Mouse (Mus musculus) layer of hippocampus, adult 18-20 months (tissue): ENCODE results near the gene Mxra8. TPM values are rescaled to one million over a fixed set of nuclear protein-coding genes. Genes with fewer than 3 reads are reported as not detected.
A peak's percentile ranks its signal among the peaks of the same experiment; 100 is the strongest.

Experiments
- DNase-seq, 2 experiments: peaks; one replicate each; pipeline ENCODE4 v3.0.0; 2022; ENCODE audit warnings: low spot score in 2 of 2
- microRNA-seq, 2 experiments: library from miRNA; unstranded; fragments of <30 nt; microRNA quantifications; one replicate each; pipeline ENCODE4 v1.2.0; 2021
- total RNA-seq, 2 experiments: library from RNA; stranded (reverse); gene quantifications; 2 replicates each; pipeline ENCODE4 v1.2.3; 2021

Gene Mxra8
- total RNA-seq, 2 experiments from 2014 or later, result 5.6 to 6.9 TPM

DNA sequence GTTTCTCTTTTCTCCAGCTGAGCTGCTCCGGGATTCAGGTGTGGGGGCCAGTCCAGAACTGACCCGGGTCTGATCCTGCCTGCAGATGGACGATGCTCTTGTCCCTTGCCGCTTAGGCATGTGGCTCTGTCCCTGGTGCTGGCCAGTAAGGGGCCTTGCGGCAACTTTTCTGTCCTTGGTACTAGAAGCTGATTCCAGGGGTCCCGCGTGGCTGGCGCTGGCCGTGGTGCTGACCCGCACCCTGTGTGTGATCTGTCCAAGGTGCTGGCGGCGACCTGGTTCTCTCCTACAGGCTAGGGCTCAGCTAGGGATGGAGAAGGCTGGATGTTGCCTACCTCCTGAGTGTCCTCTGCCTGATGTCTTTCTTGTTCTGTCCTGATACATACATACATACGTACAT lies 19.8 kb downstream of the Mxra8 start:
- DNase-seq, result no peak

DNA sequence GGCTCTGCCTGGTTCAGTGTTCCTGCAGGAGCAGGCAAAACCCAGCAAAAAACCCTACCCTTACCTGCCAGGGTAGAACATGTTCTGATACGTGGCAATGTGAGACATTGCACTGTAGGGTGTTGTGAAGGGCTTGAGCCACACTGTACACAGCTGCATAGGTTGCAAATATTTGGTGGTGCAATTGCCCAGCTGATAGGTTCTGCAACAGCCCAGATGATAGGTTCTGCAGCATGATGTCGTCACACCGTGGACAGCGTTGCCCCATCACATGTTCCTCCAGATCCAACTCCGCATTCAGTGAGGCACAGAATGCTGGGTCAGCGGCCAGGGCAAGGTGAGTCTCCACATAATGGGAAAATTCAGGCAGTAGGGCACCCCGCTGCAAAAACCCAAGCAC lies 22.3 kb downstream of the Mxra8 start:
- DNase-seq, result no peak

DNA sequence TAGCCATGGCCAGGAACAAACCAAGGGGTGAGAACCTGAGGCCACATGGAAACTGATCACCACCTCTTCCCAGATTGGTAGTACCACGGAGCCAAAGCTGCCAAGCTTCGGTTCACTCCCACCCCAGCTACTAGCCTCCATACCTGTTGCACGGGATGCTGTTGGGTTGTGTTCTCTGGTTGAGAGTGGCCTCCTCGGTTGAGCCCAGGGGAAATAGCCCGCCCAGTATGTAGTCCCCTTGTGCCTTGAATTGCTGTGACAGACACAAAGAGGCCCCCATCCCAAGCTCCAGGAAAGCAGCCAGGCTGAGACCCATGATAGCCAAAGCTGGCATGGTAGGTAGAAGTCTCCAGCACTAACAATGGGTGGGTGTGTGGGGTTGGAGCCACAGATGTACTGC lies 23.5 kb downstream of the Mxra8 start, which contains the start of gene Tas1r3:
Gene Tas1r3 (minus strand): TSS at position 362 of the 400 bp plus-strand sequence.
- DNase-seq, result no peak

GRCm38 (mm10) chr4:155868614-155869298 lies 29.3 kb downstream of the Mxra8 start:
- no peak for DNase-seq

- DNase-seq, result peak; percentile 96 to 97
These were observed 30.0 kb downstream of the Mxra8 start, which contains the start of the genes Cptp and Ints11 for GRCm38 (mm10) chr4:155869317-155870033. Gene Cptp (minus strand): TSS chr4:155869440. Gene Ints11 (plus strand): TSS chr4:155869546.

GRCm38 (mm10) chr4:155871404-155871803 lies 31.9 kb downstream of the Mxra8 start:
- DNase-seq, result no peak

DNA sequence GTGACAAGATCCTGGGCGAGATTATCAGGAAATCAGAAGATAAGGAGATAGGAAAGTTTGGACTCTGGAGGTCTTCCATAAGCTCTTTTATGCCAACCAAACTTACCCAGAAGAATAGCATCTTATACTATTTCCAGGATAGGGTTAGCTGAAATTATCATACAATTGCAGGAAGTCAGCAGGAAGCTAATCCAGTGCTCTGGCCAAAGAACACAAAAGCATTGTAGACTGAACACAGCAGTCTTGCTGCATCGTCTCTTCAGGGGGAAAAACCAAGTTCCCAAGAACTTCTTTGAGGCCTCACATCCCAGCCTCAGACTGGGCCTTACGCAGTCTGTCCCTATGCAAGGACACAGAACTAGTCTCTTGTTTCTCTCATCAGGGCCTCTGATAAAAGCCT lies 44.1 kb downstream of the Mxra8 start:
- no peak for DNase-seq

GRCm38 (mm10) chr4:155886330-155886729 lies 46.9 kb downstream of the Mxra8 start:
- no peak for DNase-seq

- no peak for DNase-seq
These were observed 48.2 kb downstream of the Mxra8 start for GRCm38 (mm10) chr4:155887674-155888073.

DNA sequence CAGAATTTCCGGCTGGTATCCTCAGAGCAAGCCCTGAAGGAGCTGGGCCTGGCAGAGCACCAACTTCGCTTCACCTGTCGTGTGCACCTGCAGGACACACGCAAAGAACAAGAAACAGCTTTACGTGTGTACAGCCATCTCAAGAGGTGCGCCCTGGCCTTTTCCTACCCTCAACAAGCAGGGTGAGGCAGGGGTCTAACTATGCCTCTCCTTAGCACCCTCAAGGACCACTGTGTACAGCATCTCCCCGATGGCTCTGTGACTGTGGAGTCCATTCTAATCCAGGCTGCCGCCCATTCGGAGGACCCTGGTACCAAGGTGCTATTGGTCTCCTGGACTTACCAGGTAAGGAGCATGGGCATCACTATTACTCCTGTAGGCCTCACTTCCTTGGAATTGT lies 48.7 kb downstream of the Mxra8 start:
- DNase-seq, result no peak

DNA sequence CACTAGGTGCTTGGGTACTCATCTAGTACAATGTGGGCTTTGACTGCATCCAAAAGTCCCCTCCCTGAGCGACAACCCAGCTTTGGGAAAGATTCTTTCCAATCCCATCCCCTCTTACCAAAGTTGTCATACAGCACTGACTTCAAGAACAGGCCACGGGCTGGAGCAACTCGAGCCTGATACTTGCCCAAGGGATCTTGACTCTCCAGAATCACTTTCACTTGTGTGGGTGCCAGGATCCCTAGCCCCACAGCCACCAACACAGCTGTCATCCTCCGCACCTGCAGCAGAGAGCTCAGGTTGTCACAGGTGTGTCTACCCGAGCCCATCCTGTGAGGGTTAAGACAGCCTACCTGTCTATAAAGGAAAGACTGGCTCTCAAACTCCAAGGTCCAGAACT lies 49.8 kb downstream of the Mxra8 start:
- no peak for DNase-seq

DNA sequence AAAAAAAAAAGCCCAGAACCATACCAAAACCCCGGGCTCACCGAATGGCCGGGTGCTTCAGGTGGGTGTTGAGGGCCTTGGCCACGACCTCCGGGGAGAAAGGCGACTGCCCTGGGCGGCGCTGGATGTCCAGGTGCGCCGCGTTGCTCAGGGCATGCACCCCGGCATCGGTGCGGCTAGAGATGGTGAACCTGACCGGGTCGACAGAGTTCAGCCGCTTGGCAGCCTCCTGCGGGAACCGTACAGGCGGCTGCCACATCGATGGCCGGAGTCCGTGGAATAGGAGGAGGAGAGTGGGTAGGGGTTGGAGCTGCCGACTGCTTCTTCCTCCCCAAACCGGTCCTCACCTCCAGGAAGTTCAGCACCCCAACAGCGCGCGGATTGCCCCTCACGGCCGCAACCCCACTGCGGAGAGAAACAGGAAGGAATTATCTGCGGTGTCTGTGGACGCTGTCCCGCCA lies 51.6 kb downstream of the Mxra8 start:
- no peak for DNase-seq

- peak; percentile 93 to 98 for DNase-seq
These were observed 52.1 kb downstream of the Mxra8 start, which contains the start of the genes Pusl1 and Acap3 for GRCm38 (mm10) chr4:155891551-155892001. Gene Pusl1 (minus strand): TSS chr4:155891781. Gene Acap3 (plus strand): TSS chr4:155891822.

- peak; percentile 79 to 88 for DNase-seq
These were observed 52.5 kb downstream of the Mxra8 start for GRCm38 (mm10) chr4:155892017-155892416.

DNA sequence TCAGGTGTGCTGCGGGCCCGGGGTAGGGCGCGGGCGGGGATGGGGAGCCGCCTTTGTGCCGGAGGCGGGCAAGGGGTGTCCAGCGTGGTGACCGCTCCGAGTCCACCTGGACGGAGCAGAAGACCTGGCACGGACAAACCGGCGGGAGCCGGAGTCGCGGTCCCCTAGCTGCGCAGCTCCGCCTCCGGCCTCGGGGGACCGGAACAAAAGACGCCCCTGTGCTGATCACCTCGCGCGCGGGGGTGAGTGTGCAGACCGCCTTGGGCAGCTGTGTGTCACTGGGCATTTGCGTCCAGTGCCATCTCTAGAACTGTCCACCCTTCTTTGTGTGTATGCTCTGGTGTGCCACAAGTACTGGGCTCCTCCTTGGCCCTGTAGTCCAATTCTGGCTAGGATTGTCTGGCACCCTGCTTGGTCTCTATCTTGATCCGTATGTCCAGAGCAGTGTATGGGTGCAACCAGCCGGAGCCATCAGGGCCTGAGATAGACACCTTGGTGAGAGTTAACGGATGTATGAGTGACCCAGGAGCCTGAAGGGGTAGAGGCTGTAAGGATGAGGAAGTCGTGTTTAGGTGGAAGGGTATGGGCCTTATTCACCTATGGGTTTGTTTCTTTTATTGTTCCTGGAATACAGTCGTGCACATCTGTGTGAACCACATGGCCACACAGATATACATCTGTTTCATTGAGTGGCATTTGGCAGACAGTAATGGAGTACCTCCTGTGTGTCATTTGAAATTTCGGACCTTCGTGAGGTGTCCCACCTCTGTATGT lies 53.1 kb downstream of the Mxra8 start:
- no peak for DNase-seq

GRCm38 (mm10) chr4:155893212-155893690 lies 53.8 kb downstream of the Mxra8 start:
- DNase-seq, result no peak

Small RNA genes lying within 50 kb of the gene (microRNA-seq; reads per million reads assigned to microRNA genes)
- 0 reads per million in 2 experiments for gene Gm27743

Other genes with a start within 250 kb of the Mxra8 start
- gene Slc35e2, start 238.3 kb upstream of the Mxra8 start, total RNA-seq, result 10 to 100 TPM; 39.3 to 42.3 TPM
- gene Cdk11b, start 214.8 kb upstream of the Mxra8 start, total RNA-seq, result 10 to 100 TPM; 45.3 to 47.0 TPM
- not detected for gene Gm10563, start 194.3 kb upstream of the Mxra8 start, total RNA-seq
- 1 to 10 TPM; 2.8 to 4.2 TPM for gene Mmp23, start 186.3 kb upstream of the Mxra8 start, total RNA-seq
- gene Mib2, start 170.5 kb upstream of the Mxra8 start, total RNA-seq, result 100 to 1,000 TPM; 106 to 112 TPM
- 10 to 100 TPM; 23.3 to 23.5 TPM for gene Fndc10, start 145.3 kb upstream of the Mxra8 start, total RNA-seq
- gene Ssu72, start 134.9 kb upstream of the Mxra8 start, total RNA-seq, result 10 to 100 TPM; 81.4 to 89.1 TPM
- gene Tmem240, start 104.9 kb upstream of the Mxra8 start, total RNA-seq, result 10 to 100 TPM; 35.8 to 39.5 TPM
- 10 to 100 TPM; 50.6 to 50.9 TPM for gene Atad3a, start 78.6 kb upstream of the Mxra8 start, total RNA-seq
- gene Vwa1, start 65.0 kb upstream of the Mxra8 start, total RNA-seq, result 10 to 100 TPM; 10.4 to 11.9 TPM
- gene Tmem88b, start 53.8 kb upstream of the Mxra8 start, total RNA-seq, result 10 to 100 TPM; 25.6 to 30.8 TPM
- gene Ankrd65, start 49.2 kb upstream of the Mxra8 start, total RNA-seq, result not detected
- gene Mrpl20, start 36.8 kb upstream of the Mxra8 start, total RNA-seq, result 10 to 100 TPM; 74.7 to 91.6 TPM
- gene Ccnl2, start 27.2 kb upstream of the Mxra8 start, total RNA-seq, result 10 to 100 TPM; 70.4 to 79.3 TPM
- gene Aurkaip1, start 8.4 kb upstream of the Mxra8 start, total RNA-seq, result 100 to 1,000 TPM in 1 of 2 experiments, 10 to 100 TPM in 1; 97.4 to 106 TPM
- 10 to 100 TPM; 85.4 to 86.9 TPM for gene Dvl1, start 7.7 kb downstream of the Mxra8 start, total RNA-seq
- under 1 TPM; 0.30 to 0.35 TPM for gene Tas1r3, start 23.7 kb downstream of the Mxra8 start, total RNA-seq
- gene Cptp, start 29.8 kb downstream of the Mxra8 start, total RNA-seq, result 10 to 100 TPM; 31.9 to 33.2 TPM
- gene Ints11, start 29.9 kb downstream of the Mxra8 start, total RNA-seq, result 10 to 100 TPM; 29.0 to 33.8 TPM
- 10 to 100 TPM; 45.8 to 54.9 TPM for gene Pusl1, start 52.1 kb downstream of the Mxra8 start, total RNA-seq
- gene Acap3, start 52.1 kb downstream of the Mxra8 start, total RNA-seq, result 100 to 1,000 TPM; 105 to 120 TPM
- 10 to 100 TPM; 68.2 to 70.8 TPM for gene Ube2j2, start 104.2 kb downstream of the Mxra8 start, total RNA-seq
- 10 to 100 TPM; 15.7 to 16.8 TPM for gene C1qtnf12, start 122.6 kb downstream of the Mxra8 start, total RNA-seq
- gene B3galt6, start 153.0 kb downstream of the Mxra8 start, total RNA-seq, result 10 to 100 TPM in 1 of 2 experiments, 1 to 10 TPM in 1; 9.3 to 10.3 TPM
- 100 to 1,000 TPM; 202 to 203 TPM for gene Sdf4, start 153.2 kb downstream of the Mxra8 start, total RNA-seq
- gene Tnfrsf4, start 174.2 kb downstream of the Mxra8 start, total RNA-seq, result 1 to 10 TPM in 1 of 2 experiments, under 1 TPM in 1; 0.94 to 1.4 TPM
- not detected for gene Tnfrsf18, start 186.5 kb downstream of the Mxra8 start, total RNA-seq
- gene Ttll10, start 219.7 kb downstream of the Mxra8 start, total RNA-seq, result under 1 TPM; 0.33 to 0.35 TPM